Mouse (Mus musculus): ENCODE data around the gene Slc44a1.

DNA sequence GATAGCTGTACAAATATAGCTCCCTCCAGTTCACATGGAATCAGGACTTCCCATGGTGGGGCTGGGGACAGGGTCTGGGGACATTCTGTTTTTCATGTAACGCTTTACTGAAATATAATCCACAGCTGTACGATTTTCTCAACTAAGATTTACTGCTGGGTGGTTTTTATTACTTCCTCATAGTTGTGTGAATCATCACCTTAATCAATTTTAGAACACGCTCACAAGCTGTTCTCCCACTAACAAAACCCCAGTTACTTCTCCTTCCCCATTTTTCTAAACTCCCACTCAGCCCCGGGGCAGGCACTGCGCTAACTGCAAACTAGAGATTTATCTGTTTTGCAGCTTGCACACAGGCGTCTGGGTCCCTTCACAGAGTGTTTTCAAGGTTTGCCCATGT, 28.8 kb downstream of the Slc44a1 start:
- TF ChIP-seq CTCF (IDR thresholded peaks at IDR 0.05; ENCODE audit: insufficient read depth, low read depth, low read length) (no peak), POLR2A (IDR thresholded peaks at IDR 0.05; ENCODE audit: insufficient read depth, low read depth, low read length) (no peak)
